Mouse (Mus musculus) C2C12 (cell line): Measurements from ENCODE around the gene F5.

Experiments
- CEBPB ChIP-seq: IDR thresholded peaks from one replicate; pipeline ENCODE4 v1.6.1; 2011; ENCODE audit warnings: low read depth, mild to moderate bottlenecking, control low read depth, moderate library complexity
- CTCF ChIP-seq: IDR thresholded peaks from one replicate; pipeline ENCODE4 v1.5.1; 2011; ENCODE audit not compliant: control insufficient read depth, insufficient read depth, insufficient read length
- MYOD1 ChIP-seq: IDR thresholded peaks from one replicate; pipeline ENCODE4 v1.6.1; 2011; ENCODE audit warnings: low read depth; ENCODE audit not compliant: control insufficient read depth, insufficient read length
- USF1 ChIP-seq: IDR thresholded peaks from one replicate; pipeline ENCODE4 v1.6.1; 2011; ENCODE audit warnings: low read depth, mild to moderate bottlenecking, control low read depth, moderate library complexity

DNA sequence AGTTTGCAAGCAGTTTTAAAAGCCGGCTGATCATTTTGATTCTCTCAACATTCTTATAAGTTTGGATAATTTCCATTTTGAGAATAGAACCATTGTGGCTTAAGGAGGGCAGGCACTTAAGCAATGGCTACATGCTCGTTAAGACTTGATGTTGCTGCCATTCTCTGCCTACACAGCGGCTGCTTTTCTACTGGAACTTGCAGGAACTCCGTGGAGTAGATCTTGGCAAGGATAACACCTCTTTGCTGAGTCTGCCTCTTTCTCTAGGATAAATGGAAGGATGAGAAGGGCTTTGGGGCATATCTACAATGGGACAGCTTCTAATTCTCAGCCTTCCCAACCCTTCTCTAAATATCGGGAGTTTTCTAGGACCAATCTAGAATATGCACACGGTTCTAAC, 36.0 kb upstream of the F5 start:
- TF ChIP-seq USF1 (no peak), CTCF (no peak), MYOD1 (no peak), CEBPB (no peak)
